Mouse (Mus musculus): ENCODE results near the gene Epb41l1. TPM values are rescaled to one million over a fixed set of nuclear protein-coding genes. Genes with fewer than 3 reads are reported as not detected.
"Not testable (repeated sequence)": the region's sequence is repeated elsewhere in the genome, so short reads cannot be mapped to it uniquely, and the experiment has no call there.

Gene Epb41l1
- polyA plus RNA-seq, 1 experiment from 2014 or later = 3.7 TPM

DNA sequence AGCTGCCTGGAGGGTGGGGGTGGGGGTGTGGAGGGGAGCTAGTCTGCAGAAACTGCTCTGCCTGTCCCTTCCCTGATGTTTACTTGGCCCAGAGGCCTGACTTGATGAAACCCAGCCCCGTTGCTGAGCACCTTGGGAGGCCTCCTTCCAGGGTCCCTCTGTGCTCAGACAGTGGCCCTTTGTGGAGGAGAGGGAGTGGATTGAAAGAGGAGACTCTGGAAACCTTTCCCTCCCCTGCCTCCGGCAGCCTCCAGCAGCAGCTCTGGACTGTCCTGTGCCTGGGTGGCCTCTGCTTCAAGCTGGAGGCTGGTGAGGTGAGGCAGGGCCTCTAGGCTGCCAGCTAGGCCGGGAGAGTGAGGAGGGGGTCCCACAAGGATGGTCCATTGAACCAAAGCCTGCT lies 13.7 kb upstream of the Epb41l1 start:
- ATAC-seq (ENCODE audit: low FRiP score, low read depth) = peak; percentile 57; the same call in 1 of the 2 replicates
- Histone ChIP-seq H3K27ac (peak overlapping the region; percentile 79), H3K27me3 (no peaks in the 10 kb centered on the region), H3K4me3 (no peak overlapping the region), H3K4me1 (peaks cover 17% of the 10 kb centered on the region), H3K4me2 (replicated peaks) (0 out of 2 replicates have a peak overlapping the region, but pooled peaks have one; percentile 7), H3K9me3 (no peaks in the 10 kb centered on the region), H3K36me3 (no peaks in the 10 kb centered on the region), H3K9ac (peak overlapping the region; percentile 31; the same call in 1 of the 2 replicates)
- 13% methylated on average over 3 of the region's 3 CpGs for WGBS

DNA sequence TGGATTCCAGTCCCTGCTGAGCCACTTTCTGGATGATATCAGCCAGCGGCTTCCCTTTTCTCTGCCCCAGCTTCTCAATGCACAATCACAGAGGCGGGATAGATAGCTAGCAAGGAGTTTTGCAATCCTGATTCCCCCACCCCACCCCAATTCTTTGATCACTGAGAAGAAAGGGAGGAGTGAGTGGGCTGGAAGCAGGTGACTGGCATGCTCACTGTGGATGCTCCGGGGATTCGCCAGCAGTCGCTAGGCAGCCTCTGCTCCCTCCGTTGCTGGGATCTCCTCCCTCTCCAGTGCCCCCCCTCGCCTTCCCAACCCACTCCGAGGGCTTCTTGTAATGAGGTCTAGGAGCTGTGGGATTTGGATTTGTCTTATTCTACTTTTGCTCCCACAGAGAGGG lies 12.5 kb upstream of the Epb41l1 start:
- no peak overlapping the region for H3K27ac ChIP-seq
- 58% methylated on average over 8 of the region's 8 CpGs for WGBS

DNA sequence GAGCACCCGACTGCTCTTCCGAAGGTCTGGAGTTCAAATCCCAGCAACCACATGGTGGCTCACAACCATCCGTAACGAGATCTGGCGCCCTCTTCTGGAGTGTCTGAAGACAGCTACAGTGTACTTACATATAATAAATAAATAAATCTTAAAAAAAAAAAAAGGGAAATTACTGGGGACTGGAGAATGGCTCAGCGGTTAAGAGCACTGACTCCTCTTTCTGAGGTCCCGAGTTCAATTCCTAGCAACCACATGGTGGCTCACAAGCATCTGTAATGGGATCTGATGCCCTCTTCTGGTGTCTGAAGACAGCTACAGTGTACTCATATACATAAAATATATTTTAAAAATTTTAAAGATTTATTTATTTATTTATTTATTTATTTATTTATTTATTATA lies 9.4 kb upstream of the Epb41l1 start:
- H3K4me1 ChIP-seq = peaks cover 17% of the 10 kb centered on the region
- H3K27ac ChIP-seq; H3K9ac ChIP-seq; H3K4me3 ChIP-seq; ATAC-seq (ENCODE audit: low FRiP score, low read depth); H3K4me2 ChIP-seq (replicated peaks); H3K27me3 ChIP-seq; H3K36me3 ChIP-seq; H3K9me3 ChIP-seq: not testable (repeated sequence)
- 85% methylated on average over 5 of the region's 7 CpGs for WGBS

More for the DNA sequence above, 12.5 kb upstream of the Epb41l1 start:
- no peak overlapping the region for H3K9ac ChIP-seq
- H3K4me1 ChIP-seq = peaks cover 17% of the 10 kb centered on the region
- no peak overlapping the region for H3K4me3 ChIP-seq
- no peaks in the 10 kb centered on the region for H3K9me3 ChIP-seq
- H3K36me3 ChIP-seq = no peaks in the 10 kb centered on the region
- H3K4me2 ChIP-seq (replicated peaks) = no peak overlapping the region
- no peaks in the 10 kb centered on the region for H3K27me3 ChIP-seq
- no peak for ATAC-seq (ENCODE audit: low FRiP score, low read depth)

DNA sequence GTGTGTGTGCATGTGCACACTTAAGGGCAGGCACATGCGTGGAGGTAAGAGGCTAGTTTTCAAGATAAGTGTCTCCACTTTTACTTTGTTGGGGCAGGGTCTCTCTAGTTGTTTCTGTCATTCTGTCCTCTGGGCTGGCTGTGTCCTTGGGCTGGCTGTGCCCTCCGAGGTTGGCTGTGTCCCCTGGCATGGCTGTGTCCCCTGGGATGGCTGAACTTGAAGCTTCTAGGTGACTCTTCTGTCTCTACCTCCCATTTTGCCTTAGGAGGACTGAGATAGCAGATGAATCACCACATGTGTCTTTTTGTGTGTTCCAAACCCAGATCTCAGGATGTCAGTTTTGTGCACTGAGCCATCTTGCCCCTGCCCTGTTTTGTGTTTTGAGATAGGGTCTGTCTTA lies 5.7 kb upstream of the Epb41l1 start:
- Histone ChIP-seq H3K4me2 (replicated peaks) (no peak overlapping the region), H3K4me3 (no peak overlapping the region), H3K4me1 (peaks cover 3% of the 10 kb centered on the region), H3K27ac (no peak overlapping the region), H3K27me3 (peaks cover 19% of the 10 kb centered on the region), H3K9ac (no peak overlapping the region), H3K36me3 (no peaks in the 10 kb centered on the region), H3K9me3 (no peaks in the 10 kb centered on the region)
- WGBS = 61% methylated on average over 2 of the region's 2 CpGs
- no peak for ATAC-seq (ENCODE audit: low FRiP score, low read depth)

DNA sequence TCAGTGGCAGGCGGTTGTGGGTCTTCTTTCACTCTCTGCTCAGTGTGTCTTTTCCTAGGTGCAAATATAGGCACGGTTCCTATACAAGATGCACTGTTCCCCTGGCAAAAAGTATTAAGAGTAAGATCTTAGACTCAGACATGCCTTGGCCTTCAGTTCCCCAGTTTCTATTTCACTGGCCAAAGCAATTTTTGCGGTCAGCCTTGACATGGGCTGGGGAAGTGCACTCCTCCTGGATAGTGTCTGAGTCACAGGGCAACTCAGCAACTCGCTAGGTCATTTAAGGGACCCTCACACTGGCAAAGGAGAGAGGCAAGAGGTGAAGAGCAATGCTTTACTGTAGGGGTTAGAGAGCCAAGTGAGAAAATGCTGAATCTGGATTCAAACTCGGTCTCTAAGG lies 5.0 kb upstream of the Epb41l1 start:
- 66% methylated on average over 5 of the region's 5 CpGs for WGBS
- no peak for ATAC-seq (ENCODE audit: low FRiP score, low read depth)

DNA sequence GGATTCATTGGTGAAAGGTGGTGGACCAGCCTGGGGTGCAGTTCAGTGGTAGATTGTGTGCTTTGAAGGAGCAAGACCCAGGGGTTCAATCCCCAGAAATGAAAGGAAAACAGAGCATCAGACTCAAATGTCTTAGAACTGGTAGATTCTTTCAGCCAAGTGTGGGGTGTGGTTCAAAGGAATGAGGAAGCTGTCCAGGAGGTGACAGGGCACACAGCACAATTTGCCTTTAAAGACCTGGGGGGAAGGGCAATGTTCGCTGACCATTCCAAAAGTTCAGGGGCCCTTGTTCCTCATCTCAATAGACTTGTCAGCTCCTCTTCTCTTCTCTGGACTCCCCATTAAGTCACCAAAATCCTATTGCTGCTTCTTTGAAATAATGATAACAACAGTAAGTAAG lies 3.5 kb upstream of the Epb41l1 start:
- H3K36me3 ChIP-seq = no peaks in the 10 kb centered on the region

More for the DNA sequence above, 5.0 kb upstream of the Epb41l1 start:
- H3K4me3 ChIP-seq = no peak overlapping the region
- H3K36me3 ChIP-seq = no peaks in the 10 kb centered on the region
- no peak overlapping the region for H3K27ac ChIP-seq
- H3K27me3 ChIP-seq = peaks cover 26% of the 10 kb centered on the region
- H3K9ac ChIP-seq = no peak overlapping the region
- H3K4me1 ChIP-seq = peaks cover 10% of the 10 kb centered on the region
- no peak overlapping the region for H3K4me2 ChIP-seq (replicated peaks)
- no peaks in the 10 kb centered on the region for H3K9me3 ChIP-seq

DNA sequence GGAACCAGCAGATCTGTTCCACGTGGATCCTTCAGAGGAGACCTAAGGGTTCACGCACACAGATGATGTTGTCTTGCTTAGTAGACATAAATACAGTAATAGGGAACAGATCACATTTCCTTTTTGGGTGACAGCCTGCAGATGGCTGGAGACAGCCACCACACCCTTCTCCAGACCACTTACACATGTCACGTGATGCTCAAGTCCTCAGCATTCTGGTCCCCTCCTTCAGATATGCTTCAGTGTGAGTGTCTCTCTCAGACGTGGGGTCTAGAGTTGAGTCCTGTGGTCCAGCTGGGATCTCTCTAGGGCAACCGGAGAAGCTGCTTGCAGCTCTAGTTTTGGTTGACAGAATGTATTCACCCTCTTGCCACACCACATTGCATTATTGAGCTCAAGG lies 2.2 kb upstream of the Epb41l1 start:
- 83% methylated on average over 5 of the region's 5 CpGs for WGBS
- H3K27me3 ChIP-seq = peaks cover 52% of the 10 kb centered on the region
- no peak overlapping the region for H3K4me3 ChIP-seq
- ATAC-seq (ENCODE audit: low FRiP score, low read depth) = no peak
- H3K36me3 ChIP-seq = no peaks in the 10 kb centered on the region
- H3K4me1 ChIP-seq = peaks cover 26% of the 10 kb centered on the region
- no peak overlapping the region for H3K27ac ChIP-seq
- no peak overlapping the region for H3K9ac ChIP-seq
- no peaks in the 10 kb centered on the region for H3K9me3 ChIP-seq
- no peak overlapping the region for H3K4me2 ChIP-seq (replicated peaks)

More for the DNA sequence above, 3.5 kb upstream of the Epb41l1 start:
- Histone ChIP-seq H3K9ac (no peak overlapping the region), H3K4me3 (no peak overlapping the region), H3K27ac (no peak overlapping the region), H3K9me3 (no peaks in the 10 kb centered on the region), H3K27me3 (peaks cover 40% of the 10 kb centered on the region), H3K4me2 (replicated peaks) (no peak overlapping the region), H3K4me1 (peaks cover 21% of the 10 kb centered on the region)
- no peak for ATAC-seq (ENCODE audit: low FRiP score, low read depth)
- 57% methylated on average over 1 of the region's 1 CpGs for WGBS

DNA sequence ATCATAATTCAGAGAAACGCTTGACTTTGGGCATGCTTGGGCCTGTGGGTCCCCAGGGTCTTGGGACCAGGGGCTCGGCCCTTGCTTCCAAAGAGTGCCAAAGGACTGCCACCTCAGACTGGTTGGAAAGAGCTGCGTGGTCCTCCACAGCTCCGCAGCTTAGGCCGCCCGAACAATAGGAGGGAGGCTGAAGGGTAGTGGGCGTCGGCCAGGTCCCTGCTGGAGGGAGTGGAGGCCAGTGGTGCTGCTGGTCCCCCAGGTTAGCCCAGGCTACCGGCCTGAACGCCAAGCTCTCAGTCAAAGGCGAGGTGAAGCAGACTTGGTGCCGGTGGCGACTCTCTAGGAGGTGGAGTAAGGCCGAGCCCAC lies 399 bp upstream of the Epb41l1 start:
- no peaks in the 10 kb centered on the region for H3K9me3 ChIP-seq
- H3K4me2 ChIP-seq (replicated peaks) = peak overlapping the region; percentile 96
- H3K27ac ChIP-seq = peak overlapping the region; percentile 55; the same call in 1 of the 2 replicates
- 0 out of 2 replicates have a peak, but pooled peaks have one; percentile 7 for ATAC-seq (ENCODE audit: low FRiP score, low read depth)
- H3K9ac ChIP-seq = peak overlapping the region; percentile 78
- H3K36me3 ChIP-seq = no peaks in the 10 kb centered on the region
- H3K4me3 ChIP-seq = peak overlapping the region; percentile 67
- H3K27me3 ChIP-seq = peaks cover 70% of the 10 kb centered on the region
- H3K4me1 ChIP-seq = peaks cover 26% of the 10 kb centered on the region
- 7% methylated on average over 14 of the region's 14 CpGs for WGBS

DNA sequence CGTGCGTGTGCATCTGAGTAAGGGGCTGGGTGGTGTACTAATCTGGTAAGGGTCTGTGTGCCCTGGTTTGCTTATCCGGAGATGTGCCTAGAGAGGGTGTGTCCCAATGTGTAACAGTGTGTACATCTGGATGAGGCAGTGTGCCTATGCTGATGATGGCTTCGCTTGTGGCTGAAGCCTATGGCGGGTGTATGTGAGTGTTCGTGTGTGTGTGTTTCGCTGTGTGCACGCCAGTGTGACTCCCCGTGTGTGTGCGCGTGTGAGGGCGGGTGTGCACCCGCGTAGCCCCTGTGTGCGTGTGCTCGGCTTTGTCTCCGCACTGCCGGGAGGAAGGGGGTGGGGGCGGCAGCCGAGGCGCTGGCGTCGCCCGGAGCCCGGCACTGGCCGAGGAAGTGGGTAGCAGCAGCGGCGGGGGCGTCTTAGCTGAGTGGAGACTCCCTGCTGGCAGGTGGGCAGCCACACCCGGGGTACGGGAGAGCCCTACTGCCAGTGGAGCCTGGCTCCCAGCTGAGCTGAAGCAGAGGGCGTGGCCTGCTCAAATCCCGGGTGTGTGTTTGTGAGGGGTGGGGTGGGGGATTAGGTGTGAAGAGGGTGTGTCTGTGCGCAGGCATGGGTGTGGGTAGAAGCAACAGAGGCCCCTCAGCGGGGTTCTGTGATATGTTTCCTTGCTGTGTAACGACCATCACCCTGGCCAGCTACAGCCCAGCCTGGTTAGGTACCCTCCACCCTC lies 837 bp downstream of the Epb41l1 start:
- peak overlapping the region; percentile 67 for H3K4me3 ChIP-seq
- WGBS = under 1% methylated on average over 35 of the region's 36 CpGs
- peak; percentile 77 for ATAC-seq (ENCODE audit: low FRiP score, low read depth)
- H3K4me1 ChIP-seq = peaks cover 26% of the 10 kb centered on the region
- peak overlapping the region; percentile 78 for H3K9ac ChIP-seq
- H3K27ac ChIP-seq = no peak overlapping the region
- H3K27me3 ChIP-seq = peaks cover 70% of the 10 kb centered on the region
- H3K9me3 ChIP-seq = no peaks in the 10 kb centered on the region
- no peaks in the 10 kb centered on the region for H3K36me3 ChIP-seq
- H3K4me2 ChIP-seq (replicated peaks) = peak overlapping the region; percentile 96

DNA sequence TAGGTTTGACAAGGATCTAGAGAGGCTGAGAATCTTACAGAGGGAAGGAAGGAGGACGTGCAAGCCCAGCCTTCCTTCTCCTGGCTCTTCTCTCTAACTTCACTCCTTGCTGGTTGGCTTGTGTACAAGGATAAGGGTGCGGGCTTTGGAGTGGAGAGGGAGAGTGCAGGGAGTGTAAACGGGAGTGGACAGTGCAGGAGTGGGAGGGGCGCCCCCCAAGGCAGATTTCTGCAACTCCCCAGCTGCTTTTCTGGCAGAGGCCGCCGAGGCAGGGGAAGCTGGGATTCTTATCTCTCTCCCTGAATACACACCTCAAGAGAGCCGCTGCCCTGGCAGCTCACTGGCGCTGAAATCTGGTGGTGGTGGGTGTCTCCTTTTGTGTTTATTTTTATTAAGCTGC lies 1.9 kb downstream of the Epb41l1 start:
- Histone ChIP-seq H3K9ac (no peak overlapping the region; the same call in 1 of the 2 replicates), H3K27me3 (peaks cover 70% of the 10 kb centered on the region), H3K36me3 (no peaks in the 10 kb centered on the region), H3K4me2 (replicated peaks) (peak overlapping the region; percentile 44), H3K9me3 (no peaks in the 10 kb centered on the region), H3K4me1 (peaks cover 26% of the 10 kb centered on the region), H3K4me3 (peak overlapping the region; percentile 23), H3K27ac (no peak overlapping the region)
- 10% methylated on average over 8 of the region's 8 CpGs for WGBS
- ATAC-seq (ENCODE audit: low FRiP score, low read depth) = no peak

DNA sequence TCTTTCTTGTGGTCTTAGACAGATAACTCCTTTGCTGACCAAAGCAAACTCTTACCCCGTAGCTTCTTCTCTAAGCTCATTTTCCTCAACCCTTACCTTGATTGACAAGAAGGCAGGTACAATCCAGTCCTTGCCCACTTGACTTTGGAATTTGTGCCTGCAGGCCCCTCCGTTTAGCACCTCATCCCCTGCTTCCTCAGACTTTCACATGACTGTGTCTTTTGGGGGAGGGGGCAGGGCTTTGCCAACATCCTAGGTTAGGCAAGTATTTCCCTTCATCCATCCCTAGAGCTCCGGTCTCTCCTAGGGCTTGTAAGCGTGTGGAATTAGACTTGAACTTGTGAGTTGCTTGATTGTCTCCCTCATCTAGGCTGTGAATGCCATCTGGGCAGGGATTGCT lies 3.0 kb downstream of the Epb41l1 start:
- Histone ChIP-seq H3K4me1 (peaks cover 26% of the 10 kb centered on the region), H3K9me3 (no peaks in the 10 kb centered on the region), H3K9ac (no peak overlapping the region), H3K36me3 (no peaks in the 10 kb centered on the region), H3K4me3 (no peak overlapping the region), H3K27me3 (peaks cover 64% of the 10 kb centered on the region), H3K4me2 (replicated peaks) (no peak overlapping the region), H3K27ac (no peak overlapping the region)
- 70% methylated on average over 4 of the region's 4 CpGs for WGBS
- ATAC-seq (ENCODE audit: low FRiP score, low read depth) = no peak

DNA sequence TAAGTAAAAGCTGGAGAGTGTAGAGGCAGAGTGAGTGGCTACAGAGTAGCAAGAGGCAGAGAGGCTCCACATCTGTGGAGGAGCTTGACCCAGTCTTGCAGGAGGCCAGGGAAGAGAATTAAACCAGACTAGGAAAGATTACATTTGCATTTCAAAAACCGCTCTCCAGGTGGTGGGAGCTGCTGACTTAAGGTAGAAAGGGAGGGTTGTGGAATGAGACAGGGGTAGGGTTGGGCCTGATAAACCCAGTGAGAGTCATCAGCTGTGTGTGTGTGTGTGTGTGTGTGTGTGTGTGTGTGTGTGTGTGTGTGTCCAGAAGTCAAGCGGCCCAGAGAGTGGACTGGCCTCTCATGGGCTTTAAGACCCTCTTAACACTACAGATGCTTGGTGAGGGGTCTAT lies 4.9 kb downstream of the Epb41l1 start:
- no peaks in the 10 kb centered on the region for H3K9me3 ChIP-seq
- H3K27me3 ChIP-seq = peaks cover 45% of the 10 kb centered on the region
- H3K4me2 ChIP-seq (replicated peaks) = no peak overlapping the region
- ATAC-seq (ENCODE audit: low FRiP score, low read depth) = no peak
- H3K9ac ChIP-seq = no peak overlapping the region
- H3K27ac ChIP-seq = no peak overlapping the region
- 64% methylated on average over 1 of the region's 2 CpGs for WGBS
- H3K4me1 ChIP-seq = peaks cover 26% of the 10 kb centered on the region
- H3K36me3 ChIP-seq = no peaks in the 10 kb centered on the region
- no peak overlapping the region for H3K4me3 ChIP-seq

DNA sequence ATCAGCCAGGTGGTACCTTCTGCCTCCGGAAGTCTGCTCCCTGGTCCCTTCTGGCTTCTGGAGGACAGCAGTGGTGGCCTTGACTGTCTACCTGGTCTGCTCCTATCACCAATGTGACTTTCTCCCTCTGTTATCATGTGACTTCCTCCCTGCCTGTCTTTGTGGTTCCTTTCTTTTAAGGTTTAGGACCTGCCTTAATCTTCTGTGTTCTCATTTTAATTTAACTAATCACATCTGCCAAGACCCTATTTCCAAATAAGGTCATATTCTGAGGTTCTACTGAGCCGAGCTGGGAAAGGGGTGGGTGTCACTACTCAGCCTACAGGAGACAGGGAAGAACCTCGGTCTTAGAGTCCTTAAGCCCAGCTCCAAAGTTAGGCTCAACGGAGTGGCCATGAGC lies 5.4 kb downstream of the Epb41l1 start:
- no peak overlapping the region for H3K9ac ChIP-seq
- ATAC-seq (ENCODE audit: low FRiP score, low read depth) = no peak
- H3K9me3 ChIP-seq = no peaks in the 10 kb centered on the region
- WGBS = 61% methylated on average over 4 of the region's 4 CpGs
- H3K4me3 ChIP-seq = no peak overlapping the region
- no peaks in the 10 kb centered on the region for H3K36me3 ChIP-seq
- no peak overlapping the region for H3K27ac ChIP-seq
- H3K4me1 ChIP-seq = peaks cover 23% of the 10 kb centered on the region
- peaks cover 41% of the 10 kb centered on the region for H3K27me3 ChIP-seq
- H3K4me2 ChIP-seq (replicated peaks) = no peak overlapping the region
